Mouse (Mus musculus) retina, postnatal 1 day (tissue): ENCODE measurements at regions not wholly inside any gene's neighbourhood (a gene's known extent, or its start where the extent isn't known, plus 50 kb on each side); places are given as distances from the start of the nearest gene placed in this dataset.

Source experiments
- DNase-seq: peaks from one replicate; pipeline ENCODE4 v3.0.0-alpha.2; 2012

DNA sequence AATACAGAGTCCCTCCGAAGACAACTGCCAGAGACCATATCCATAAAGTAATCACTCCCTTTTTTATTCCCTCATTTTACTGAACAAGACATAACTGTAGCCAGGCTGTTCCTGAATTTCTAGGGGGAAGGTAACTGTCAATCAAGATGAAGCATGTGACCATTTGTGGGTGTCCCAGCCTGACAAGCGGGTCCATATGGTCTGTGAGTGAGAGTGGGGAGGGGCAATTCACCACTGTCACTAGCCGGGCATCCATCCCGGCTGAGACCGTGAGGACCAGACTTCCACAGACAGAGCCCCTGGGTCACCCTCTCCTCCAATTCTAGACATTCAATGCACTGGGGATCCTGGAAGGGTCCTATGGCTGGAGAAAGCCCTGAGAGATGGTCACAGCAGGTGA is 54.6 kb downstream of the Gm11733 start:
- DNase-seq = no peak

DNA sequence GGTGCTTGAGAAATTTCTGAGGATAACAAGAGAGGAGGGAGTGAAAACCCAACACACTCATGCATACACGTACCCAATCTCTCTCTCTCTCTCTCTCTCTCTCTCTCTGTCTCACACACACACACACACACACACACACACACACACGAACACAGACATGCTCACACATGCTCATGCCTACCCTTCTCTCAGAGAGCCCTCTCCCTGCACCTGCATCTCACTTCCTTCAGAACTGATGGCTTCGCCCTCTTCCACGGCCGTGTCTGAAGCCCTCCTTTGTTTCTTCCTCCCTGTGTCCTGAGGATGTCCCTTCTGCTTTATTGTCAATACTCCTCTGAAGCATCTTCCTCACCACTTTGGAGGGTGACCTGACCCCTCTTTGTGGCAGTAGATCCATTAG is 56.4 kb downstream of the Gm11733 start:
- DNase-seq = no peak

DNA sequence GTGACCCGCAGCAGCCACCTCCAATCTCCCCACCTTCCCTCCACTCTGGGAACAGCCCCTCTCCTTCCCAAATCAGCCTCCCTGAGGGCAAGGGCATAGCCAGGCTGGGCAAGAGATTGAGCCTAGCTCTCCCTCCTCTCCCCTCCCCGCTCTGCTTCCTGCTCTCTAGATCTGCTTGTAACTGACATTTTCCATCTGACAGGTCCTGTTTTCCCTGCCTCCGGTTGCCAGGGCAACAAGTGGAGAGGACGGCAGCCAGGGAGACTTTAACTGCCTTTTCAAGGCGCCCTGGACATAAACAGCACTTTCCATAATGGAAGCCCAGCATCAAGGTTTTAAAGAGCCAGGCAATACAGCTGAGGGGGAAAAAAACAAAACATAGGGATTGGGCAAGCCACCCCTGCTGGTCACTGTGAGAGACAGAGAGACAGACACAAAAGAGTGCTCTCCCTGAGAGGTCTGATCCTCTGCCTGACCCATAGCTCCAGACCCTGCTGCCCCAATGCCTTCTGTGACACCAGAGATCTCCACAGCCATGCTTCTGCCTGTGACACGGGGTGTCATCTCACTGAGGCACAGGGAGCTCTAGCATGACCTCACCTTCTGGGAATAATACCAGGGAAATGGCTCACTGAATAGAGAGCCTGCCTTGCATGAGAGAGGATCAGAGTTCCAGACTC is 57.2 kb downstream of the Gm11733 start:
- peak; percentile 86 for DNase-seq

DNA sequence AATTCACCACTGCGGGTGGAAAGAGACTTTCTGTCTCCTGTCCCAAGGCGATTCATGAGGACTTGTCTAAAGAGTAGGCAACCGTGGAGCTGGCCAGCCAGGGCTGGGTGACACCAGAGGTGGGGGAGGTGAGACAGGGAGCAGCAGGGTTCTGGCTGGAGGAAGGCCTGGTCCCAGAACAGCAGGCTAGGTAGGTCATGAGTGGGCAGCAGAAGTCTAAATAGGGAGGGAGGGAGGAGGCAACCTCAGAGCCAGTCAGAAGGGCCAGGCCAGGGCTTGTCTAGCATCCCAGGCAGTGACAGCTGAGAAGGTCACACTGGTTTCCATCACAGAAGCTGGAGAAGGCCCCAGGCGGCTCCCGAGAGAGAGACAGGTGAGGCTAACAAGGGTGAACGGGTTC is 59.0 kb downstream of the Gm11733 start:
- no peak for DNase-seq

DNA sequence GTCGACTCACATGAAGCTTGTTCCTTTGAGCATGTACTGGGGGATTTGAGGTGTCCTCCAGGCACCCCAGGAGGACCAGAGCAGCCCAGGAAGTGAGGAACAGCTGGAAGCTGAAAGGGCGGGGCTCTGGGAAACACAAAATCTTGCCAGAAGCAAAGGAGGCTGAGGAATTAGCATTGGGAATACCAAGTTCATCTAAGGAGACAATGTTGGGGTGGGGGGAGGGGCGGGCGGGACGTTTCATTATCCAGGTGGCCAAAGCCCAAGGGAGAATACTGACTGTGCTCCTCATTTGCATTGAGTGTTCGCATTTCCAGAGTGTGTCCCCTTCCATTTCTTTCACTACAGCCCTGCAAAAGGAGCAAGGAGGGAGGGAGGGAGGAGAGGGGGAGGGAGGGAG is 60.3 kb downstream of the Gm11733 start:
- DNase-seq = no peak

DNA sequence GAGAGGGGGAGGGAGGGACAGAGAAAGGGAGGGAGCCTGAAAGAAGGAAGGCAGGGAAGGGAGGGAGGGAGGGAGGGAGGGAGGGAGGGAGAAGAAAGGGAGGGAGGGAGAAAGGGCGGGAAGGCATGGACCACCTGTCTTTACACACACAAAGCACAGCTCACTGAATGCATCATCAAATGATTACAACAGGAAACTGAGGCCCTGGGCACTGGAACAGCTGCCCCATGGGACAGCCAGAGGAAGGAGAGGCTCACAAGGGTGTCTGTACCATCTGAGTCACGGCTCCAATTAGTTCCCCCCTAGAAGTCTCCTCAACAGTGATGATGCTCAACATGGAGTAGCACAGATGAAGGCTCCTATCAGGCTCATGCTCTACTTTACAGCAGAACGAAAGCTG is 60.8 kb downstream of the Gm11733 start:
- no peak for DNase-seq

DNA sequence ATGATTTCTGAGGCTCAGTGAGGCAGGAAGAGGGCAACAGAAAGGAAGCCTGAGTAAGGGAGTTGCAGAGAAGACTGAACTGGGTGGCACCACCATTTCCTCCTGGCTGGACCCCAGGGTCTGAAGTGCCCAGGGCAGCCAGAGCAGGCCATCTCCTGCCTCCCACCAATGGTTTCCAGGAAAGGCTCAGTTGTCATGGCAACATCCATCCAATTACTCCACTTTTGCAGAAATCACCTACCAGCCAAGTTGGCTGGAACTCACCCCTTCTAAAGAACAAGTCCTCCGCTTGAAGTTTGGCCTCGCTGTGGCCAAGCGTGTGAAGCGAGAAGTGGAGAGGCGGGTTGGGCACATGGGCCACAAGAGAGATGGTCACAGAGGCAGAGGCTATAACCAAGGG is 67.8 kb downstream of the Gm11733 start:
- no peak for DNase-seq

DNA sequence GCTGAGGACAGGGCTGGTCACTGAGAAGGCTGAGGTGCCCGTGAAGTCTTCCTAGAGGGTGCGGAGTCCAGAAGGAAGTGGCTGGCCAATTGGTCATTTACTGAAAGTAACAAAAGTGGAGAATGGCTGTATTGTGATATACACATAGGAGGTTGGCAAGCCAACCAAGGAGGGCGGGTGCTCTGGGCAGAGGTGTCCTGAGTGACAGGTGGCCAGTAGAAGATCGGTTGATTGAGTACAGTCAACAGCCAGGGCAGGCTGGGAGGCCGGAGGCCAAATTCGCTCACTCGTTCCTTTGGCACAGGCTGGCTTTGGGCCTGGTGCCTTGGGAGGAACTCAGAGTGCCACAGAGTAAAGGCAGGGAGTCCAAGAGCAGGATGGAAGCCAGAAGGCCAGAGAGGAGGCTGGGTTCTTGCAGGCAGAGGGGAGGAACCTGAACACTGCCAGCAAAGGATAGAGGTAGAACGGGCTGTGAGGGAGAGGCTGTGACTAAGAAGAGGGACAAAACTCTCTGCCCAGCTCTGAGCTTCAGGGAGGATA is 68.3 kb downstream of the Gm11733 start:
- no peak for DNase-seq

DNA sequence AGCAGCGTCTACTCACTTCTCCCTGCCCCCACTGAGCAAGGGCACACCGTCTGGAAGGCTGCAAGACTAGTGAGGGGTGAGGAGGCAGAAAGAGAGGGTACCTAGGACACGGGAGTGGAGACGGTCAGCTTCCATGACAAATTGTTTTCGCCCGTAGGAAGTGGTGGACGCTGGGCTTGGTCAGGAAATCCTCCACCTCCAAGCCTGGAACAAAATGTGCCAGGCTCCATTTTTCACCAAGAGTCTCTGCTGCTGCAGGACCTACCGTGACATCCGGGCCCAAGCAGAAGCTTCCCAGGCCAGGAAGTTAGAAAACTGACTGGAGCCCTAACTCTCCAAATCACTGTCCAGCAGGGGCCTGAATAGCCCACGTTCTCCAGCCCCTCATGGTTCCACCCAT is 69.9 kb downstream of the Gm11733 start:
- DNase-seq = no peak

DNA sequence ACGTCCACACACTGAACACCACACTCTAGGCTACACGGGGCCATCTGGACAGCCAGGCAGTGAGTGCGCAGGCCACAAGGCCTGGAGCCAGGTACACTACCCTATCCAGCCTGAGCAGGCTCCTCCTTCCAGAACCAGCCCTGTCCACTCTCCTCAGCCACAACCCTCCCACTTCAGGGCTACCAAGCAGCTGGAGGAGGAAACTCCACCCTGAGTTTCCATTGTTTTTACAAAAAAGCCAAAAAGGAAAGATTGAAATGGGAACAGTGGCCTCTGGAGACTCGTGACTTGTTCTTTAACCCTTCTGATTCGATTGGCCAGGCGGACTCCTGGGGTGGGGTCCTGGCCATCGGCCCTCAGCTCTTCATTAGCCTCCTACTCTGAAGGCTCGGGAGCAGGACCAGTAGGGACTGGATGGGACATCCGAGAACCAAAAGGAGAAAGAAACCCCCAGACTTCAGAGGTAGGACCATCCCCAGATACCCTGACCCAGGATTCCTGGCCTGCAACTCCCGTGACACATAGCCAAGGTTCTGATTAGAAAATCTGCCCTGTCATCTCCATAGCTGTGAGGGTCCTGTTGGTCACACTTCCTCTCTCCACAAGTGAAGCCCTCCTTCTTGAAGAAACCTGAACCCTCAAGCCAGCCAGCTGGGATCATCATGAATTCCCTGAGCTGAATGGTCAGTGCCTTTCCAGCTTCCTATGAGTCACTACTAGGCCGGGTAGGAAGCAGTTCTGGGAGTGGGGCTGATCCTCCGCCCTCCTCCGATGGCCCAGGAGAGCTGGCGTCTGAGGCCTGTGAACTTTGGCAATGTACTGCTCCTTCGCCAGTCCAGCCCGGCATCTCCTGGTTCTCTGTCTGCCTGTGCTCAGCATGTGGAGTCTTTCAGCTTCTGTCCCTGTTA is 73.6 kb downstream of the Gm11733 start:
- DNase-seq = no peak

DNA sequence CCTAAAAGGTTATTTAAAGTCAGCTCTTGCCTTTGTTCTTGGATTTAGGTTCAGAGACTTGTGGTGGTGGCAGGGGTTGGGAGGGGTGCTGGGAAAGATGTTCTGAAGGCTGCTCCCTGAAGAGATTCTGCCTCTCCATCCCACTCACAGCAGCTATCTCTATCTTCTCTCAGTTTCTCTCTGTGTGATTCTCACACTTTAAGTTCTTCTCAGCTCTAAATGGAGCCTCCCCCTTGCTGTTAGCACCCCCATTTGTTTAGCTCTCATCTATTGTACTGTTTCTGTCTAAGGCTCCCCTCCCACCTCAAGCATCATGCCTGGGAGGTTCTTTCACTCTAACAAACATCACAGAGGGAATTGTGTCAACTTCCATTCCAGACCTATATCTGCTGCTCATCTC is 75.7 kb downstream of the Gm11733 start:
- no peak for DNase-seq

DNA sequence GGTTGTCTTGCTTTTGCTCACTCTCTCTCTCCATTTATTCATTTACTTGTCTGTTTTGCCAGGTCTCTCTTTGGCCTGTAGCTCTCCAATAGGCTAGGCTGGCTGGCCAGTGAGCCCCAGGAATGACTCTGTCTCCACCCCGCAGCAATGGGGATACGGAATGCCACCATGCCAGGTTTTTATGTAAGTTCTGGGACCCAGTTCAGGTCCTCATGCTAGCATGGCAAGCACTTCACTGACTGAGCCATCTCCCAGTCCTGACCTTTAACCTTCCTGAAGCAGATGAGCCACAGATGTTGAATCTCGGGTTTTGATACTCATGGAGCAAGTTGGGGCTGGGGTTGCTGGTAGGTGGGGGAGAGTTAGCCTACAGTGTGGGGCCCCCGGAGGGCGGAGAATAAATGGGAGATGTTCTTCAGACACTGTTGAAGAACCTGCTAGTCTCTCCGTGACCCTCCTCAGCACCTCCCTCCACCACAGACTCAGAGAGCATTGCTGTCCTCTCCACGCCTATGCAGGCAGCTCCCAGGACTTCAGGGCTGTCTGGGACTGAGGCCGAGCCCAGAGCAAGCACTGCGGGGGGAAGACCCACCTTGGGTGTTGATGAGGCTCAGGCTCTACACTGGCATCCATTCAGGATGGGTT is 83.9 kb downstream of the Gm11733 start:
- no peak for DNase-seq

DNA sequence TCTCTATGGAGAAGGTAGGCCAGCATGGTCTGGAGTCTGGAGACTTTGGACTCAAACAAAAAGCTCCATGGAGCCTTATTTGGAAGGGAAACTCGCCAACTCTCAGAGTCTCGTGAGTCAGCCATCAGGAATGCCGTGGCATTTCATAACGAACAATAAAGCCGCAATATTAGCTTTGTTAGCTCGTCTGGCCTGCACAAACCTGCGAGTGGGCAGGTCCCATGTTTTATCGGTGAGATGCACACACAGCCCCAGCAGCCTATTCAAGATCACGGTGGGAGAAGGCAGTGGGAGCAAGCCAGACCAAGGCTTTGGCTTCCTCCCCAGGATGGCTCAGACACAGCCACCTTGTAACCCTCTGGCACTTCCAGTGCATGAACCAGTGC is 84.4 kb downstream of the Gm11733 start:
- no peak for DNase-seq

DNA sequence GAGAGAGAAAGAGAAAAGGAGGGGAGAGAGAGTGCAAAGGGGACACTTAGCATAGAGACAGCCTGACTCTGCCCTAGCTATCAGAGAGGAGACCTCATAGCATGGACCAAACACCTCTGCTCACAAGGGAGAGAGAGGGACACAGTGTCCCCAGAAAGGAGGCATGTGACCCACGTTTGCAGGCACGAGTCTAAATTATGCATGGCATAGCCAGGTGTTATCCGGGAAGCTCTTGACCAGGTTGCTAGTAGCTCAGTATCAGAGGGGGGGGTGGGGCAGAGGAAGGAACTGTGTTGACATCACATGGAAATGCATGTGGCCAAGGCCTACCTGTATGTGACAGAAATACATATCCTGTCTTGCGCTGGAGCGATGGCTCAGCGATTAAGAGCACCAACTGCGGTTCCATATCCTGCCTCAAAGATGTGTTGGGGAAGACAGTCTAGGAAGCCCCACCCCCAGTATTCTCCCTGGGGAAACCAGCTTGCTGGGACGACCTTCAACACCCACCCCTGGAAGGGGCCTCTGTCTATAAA is 84.5 kb upstream of the Tnrc6c start:
- no peak for DNase-seq

DNA sequence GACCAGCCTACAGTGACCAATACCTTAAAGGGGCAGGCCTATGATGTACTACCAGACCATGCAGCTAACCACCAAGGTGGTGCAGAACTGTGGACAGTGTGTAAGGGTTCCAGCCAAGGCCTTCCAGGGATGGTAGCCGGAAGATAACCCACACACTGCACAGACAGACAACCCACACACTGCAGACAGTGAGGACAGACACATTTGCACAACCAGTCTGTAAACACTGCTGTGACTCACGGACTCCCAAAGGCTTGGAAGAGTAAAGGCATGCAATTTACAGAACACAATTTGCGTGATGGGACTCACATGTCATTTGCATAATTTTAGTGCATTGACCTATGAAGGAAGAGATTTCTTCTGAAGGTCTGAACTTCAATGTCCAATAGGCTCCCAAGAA is 82.2 kb upstream of the Tnrc6c start:
- no peak for DNase-seq

DNA sequence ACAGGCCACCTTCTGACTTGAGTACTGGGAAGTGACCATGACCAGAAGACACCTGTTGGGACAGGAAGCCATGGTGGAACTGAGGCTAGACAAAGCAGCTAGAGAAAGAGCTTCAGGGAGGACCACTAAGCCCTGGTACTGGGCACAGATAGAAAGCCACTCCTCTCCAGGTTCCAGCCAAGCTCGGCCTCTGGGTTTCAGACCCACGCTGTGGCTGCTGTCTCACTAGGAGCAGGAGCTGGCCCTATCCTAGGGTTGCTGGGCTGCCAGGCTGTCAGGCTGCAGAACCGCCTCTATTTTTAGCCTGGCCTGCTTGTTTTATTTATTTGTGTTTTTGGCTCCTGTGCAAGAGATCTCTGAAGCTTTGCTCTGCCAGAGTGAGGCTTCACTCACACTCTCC is 79.4 kb upstream of the Tnrc6c start:
- no peak for DNase-seq

DNA sequence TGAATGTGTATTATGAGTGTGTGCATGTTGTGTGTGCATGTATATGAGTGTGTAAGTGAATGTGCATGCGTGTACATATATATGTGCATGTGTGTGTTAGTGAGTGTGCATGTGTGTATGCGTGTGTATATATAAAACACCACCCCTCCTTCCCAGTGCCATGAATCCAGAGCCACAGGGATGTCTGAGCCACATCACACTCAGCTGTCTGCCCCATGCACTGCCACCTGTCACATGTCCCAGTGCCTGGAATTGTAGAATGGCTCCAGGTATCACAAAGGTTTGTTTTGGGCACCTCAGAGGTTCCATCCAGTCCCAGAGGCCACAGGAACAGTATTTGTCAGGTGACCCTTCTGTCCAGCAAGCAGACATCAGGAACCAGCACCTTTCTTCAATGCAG is 75.0 kb upstream of the Tnrc6c start:
- DNase-seq = no peak

DNA sequence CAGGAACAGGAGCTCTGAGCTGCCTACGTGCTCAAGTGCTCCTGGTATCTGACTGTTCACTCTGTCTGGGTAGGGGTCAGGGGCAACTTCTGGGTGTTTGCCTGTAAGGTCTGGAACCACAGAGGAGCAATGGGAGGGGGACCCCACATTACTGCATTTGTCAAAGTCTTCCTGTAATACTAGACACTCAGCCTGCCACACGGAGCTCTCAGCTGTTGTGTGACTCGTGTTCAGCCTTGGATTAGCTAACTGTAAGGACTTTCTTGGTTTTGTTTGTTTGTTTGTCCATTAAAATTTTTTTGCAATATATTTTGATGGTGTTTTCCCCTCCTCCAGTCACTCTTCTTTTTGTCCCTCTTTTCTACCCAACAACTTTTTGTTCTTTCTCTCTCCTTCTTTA is 74.4 kb upstream of the Tnrc6c start:
- no peak for DNase-seq

DNA sequence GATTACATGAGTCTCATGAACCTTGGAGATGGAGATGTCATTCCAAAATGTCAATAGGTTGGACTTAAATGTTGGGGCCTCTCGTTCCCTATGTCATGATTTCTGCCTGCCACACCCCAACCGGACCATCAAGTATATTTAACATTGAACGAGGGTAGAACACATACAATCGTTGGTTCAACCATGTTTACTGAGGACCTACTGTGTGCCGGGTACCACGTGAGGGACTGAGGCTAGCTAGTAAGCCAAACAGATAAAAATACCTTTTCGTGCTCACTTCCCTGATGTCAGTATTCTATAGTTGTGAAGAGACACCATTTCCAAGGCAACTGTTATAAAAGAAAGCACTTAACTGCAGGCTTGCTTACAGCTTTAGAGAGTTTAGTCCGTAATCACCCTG is 70.6 kb upstream of the Tnrc6c start:
- DNase-seq = no peak

DNA sequence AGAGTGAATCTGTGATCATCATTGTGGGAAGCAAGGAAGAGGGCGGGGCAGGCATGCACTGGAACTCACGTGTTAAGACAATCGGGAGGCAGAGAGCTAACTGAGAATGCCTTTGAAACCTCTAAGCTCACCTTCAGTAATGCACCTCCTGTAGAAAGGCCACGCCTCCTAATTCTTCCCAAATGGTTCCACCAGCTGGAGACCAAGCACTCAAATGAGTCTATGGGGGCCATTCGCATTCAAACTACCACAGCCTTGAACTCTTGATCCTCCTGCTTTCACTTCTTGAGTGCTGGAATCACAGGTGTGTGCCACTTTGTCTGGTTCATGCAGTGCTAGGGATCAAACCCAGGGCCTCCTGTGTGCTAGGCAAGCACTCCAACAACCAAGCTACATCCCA is 68.5 kb upstream of the Tnrc6c start:
- no peak for DNase-seq

DNA sequence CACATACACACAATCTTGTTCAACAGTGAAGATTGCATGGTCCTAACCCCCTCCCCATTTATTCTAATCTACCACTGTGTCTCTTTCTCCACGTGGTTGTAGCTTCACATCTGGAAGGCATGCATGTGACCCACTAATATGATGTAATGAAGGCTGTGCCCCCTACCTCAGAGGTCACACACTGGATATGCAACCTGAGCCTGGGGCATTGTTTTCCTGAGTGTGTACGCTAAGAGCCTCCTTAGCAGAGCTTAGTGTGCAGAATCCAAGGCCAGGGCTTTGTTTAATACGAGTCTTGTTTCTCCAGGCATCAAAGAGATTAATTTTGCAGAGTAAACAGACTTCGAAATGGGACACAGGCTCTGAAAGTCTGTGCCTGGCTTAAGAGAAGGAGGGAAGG is 68.0 kb upstream of the Tnrc6c start:
- DNase-seq = no peak

DNA sequence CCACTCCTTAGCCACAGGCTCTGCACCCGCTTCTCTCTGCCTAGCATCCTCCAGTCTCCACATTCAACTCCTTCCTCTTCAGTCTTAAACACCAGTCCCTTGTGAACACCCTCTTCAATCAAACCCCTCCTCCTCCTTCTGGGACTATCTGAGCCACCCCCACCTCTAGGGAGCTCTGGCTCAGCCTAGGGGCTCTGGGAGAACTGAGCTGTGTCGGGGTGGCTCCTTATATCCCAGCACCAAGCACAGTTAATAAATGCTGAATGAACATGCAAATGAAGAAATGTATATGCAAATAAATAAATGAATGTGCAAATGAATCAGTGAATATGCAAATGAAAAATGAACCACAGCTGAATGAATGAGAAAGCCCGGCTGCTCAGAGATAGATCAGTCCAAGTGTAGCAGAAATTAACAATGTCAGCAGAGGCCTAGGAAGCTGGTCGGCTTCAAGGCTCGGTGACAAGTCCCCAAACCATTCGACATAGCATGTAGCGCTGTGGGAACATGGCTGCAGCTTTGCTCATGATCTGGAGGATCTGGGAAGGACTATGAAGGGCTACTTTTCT is 67.1 kb upstream of the Tnrc6c start:
- no peak for DNase-seq

DNA sequence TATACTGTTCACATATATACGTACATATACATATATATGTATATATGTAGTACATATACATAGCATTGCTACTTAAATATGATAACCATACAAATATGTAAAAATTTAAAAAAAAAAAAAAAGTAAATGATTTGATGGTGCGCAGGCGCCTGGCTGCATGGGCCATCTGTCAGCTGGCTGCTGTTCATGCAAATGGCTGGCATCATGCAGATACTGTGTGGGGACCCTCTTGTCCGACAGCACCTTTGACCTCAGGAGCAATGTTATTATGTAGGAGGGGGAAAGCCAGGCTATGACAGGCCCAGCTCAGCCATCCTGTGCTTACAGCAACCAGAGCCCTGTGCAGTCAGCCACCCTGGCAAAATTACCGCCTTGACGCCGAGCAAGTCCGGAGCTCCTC is 65.1 kb upstream of the Tnrc6c start:
- no peak for DNase-seq
